Comparison of ENCODE assay signal across 25 mouse cellular contexts in genomic region chr11:73036077-73036476, GRCm38 (mm10). TPM values are rescaled to one million over a fixed set of nuclear protein-coding genes. Genes with fewer than 3 reads are reported as not detected.
DNase-seq lines count a peak whose midpoint lies in the region; ATAC-seq lines count a peak whose summit lies in the region.
"Had no signal": no experiment of that assay in that cellular context is flagged by ENCODE, and none has a peak within 500 bp of the region (broad histone marks: within the 10 kb centered on the region; RNA-seq: fewer than 3 reads in every experiment).

No protein-coding gene starts in this region.

- intact Hi-C loops in gastrocnemius, postnatal 36 days (cut with DNase I), result no loop called here

- ATAC-seq in embryonic facial prominence, embryonic 14.5 days (ENCODE audit: low read depth), result 0 out of 2 replicates have a peak, but pooled peaks have one; percentile 13
- no peak for ATAC-seq in neural tube, embryonic 13.5 days (ENCODE audit: low read depth)
- ATAC-seq in neural tube, embryonic 15.5 days (ENCODE audit: low FRiP score), result no peak
- ATAC-seq: activated CD4-positive, CD25-positive, alpha-beta regulatory T cell, adult 4 months; forebrain, embryonic 14.5 days; forebrain, postnatal 0 days; hindbrain, postnatal 0 days; inflammation-experienced regulatory T-cells, adult 6 months had no signal

- no peaks in the 10 kb centered on the region for H3K27me3 ChIP-seq in embryonic facial prominence, embryonic 14.5 days (replicated peaks; ENCODE audit: control insufficient read depth, insufficient read depth, low read length)
- H3K27me3 ChIP-seq in embryonic facial prominence, embryonic 10.5 days (replicated peaks; ENCODE audit: low read depth, poor library complexity, severe bottlenecking), result peaks cover 11% of the 10 kb centered on the region; the same call in 1 of the 2 replicates
- H3K27me3 ChIP-seq in neural tube, embryonic 13.5 days, result no peaks in the 10 kb centered on the region
- H3K27me3 ChIP-seq in neural tube, embryonic 15.5 days (replicated peaks), result no peaks in the 10 kb centered on the region
- H3K27me3 ChIP-seq: embryonic facial prominence, embryonic 15.5 days had no signal

- H3K4me2 ChIP-seq in embryonic facial prominence, embryonic 14.5 days (ENCODE audit: low read depth, low read length), result no peak overlapping the region
- no peak overlapping the region for H3K4me2 ChIP-seq in neural tube, embryonic 13.5 days
- H3K4me2 ChIP-seq in neural tube, embryonic 15.5 days, result no peak overlapping the region
- H3K4me2 ChIP-seq: embryonic facial prominence, embryonic 15.5 days; heart, embryonic 12.5 days; hindbrain, embryonic 14.5 days had no signal

- H3K9ac ChIP-seq in embryonic facial prominence, embryonic 14.5 days (ENCODE audit: low read depth, low read length), result no peak overlapping the region
- no peak overlapping the region for H3K9ac ChIP-seq in neural tube, embryonic 13.5 days
- no peak overlapping the region for H3K9ac ChIP-seq in neural tube, embryonic 15.5 days (replicated peaks)
- H3K9ac ChIP-seq: embryonic facial prominence, embryonic 15.5 days; forebrain, postnatal 0 days; heart, embryonic 12.5 days; hindbrain, embryonic 14.5 days had no signal

- peaks cover 3% of the 10 kb centered on the region; the same call in 1 of the 2 replicates for H3K4me1 ChIP-seq in embryonic facial prominence, embryonic 14.5 days (ENCODE audit: control insufficient read depth, insufficient read depth, low read length)
- H3K4me1 ChIP-seq in embryonic facial prominence, embryonic 10.5 days, result peaks cover 4% of the 10 kb centered on the region
- peaks cover 26% of the 10 kb centered on the region for H3K4me1 ChIP-seq in neural tube, embryonic 13.5 days (replicated peaks)
- peaks cover 9% of the 10 kb centered on the region for H3K4me1 ChIP-seq in neural tube, embryonic 15.5 days

- no peak overlapping the region for H3K27ac ChIP-seq in embryonic facial prominence, embryonic 14.5 days (replicated peaks; ENCODE audit: low read depth, low read length)
- H3K27ac ChIP-seq in embryonic facial prominence, embryonic 10.5 days (replicated peaks), result no peak overlapping the region
- H3K27ac ChIP-seq in neural tube, embryonic 13.5 days (replicated peaks), result 0 out of 2 replicates have a peak overlapping the region, but pooled peaks have one; percentile 28
- H3K27ac ChIP-seq in neural tube, embryonic 15.5 days (replicated peaks), result no peak overlapping the region
- H3K27ac ChIP-seq: embryonic facial prominence, embryonic 15.5 days; hindbrain, embryonic 14.5 days; hindbrain, postnatal 0 days had no signal

- no peak overlapping the region for H3K4me3 ChIP-seq in embryonic facial prominence, embryonic 14.5 days (ENCODE audit: low read depth, low read length)
- no peak overlapping the region for H3K4me3 ChIP-seq in embryonic facial prominence, embryonic 10.5 days
- no peak overlapping the region for H3K4me3 ChIP-seq in neural tube, embryonic 13.5 days
- no peak overlapping the region for H3K4me3 ChIP-seq in neural tube, embryonic 15.5 days (replicated peaks)
- H3K4me3 ChIP-seq: embryonic facial prominence, embryonic 15.5 days; heart, embryonic 12.5 days had no signal

- DNase-seq in cerebellum, adult 11-12 months, result peak; percentile 7
- no peak for DNase-seq in cerebellum, postnatal 10 days
- no peak for DNase-seq in embryonic facial prominence, embryonic 14.5 days (ENCODE audit: low spot score)
- no peak for DNase-seq in embryonic facial prominence, embryonic 10.5 days (ENCODE audit: low spot score)
- peak; percentile 33 for DNase-seq in gastrocnemius, postnatal 25 days
- DNase-seq in gastrocnemius, postnatal 36 days, result no peak
- DNase-seq: adrenal gland, postnatal 25 days; cerebellum, adult 18-20 months; cerebellum, postnatal 36 days; embryo, embryonic 11 days; forebrain, postnatal 0 days; gastrocnemius, postnatal 14 days; heart, adult 11 months; heart, postnatal 14 days; heart, postnatal 4 days; kidney, adult 18-20 months had no signal

- no peaks in the 10 kb centered on the region for H3K9me3 ChIP-seq in embryonic facial prominence, embryonic 14.5 days (ENCODE audit: control insufficient read depth, low read length)
- H3K9me3 ChIP-seq in embryonic facial prominence, embryonic 10.5 days, result no peaks in the 10 kb centered on the region
- no peaks in the 10 kb centered on the region for H3K9me3 ChIP-seq in neural tube, embryonic 13.5 days
- H3K9me3 ChIP-seq in neural tube, embryonic 15.5 days (replicated peaks), result no peaks in the 10 kb centered on the region
- H3K9me3 ChIP-seq: embryonic facial prominence, embryonic 15.5 days; heart, embryonic 12.5 days had no signal

- H3K36me3 ChIP-seq in embryonic facial prominence, embryonic 14.5 days (ENCODE audit: control insufficient read depth, insufficient read depth, low read length), result peaks cover 6% of the 10 kb centered on the region; the same call in 1 of the 2 replicates
- no peaks in the 10 kb centered on the region for H3K36me3 ChIP-seq in embryonic facial prominence, embryonic 10.5 days (replicated peaks)
- H3K36me3 ChIP-seq in neural tube, embryonic 13.5 days, result peaks cover 41% of the 10 kb centered on the region
- H3K36me3 ChIP-seq in neural tube, embryonic 15.5 days, result peaks cover 54% of the 10 kb centered on the region
- H3K36me3 ChIP-seq: heart, embryonic 12.5 days had no signal

- 86% methylated on average over 7 of the region's 7 CpGs for WGBS in embryonic facial prominence, embryonic 14.5 days
- 82% methylated on average over 7 of the region's 7 CpGs for WGBS in embryonic facial prominence, embryonic 10.5 days
- 80% methylated on average over 7 of the region's 7 CpGs for WGBS in neural tube, embryonic 13.5 days
- WGBS in neural tube, embryonic 15.5 days, result 70% methylated on average over 7 of the region's 7 CpGs

RNA-seq across cellular contexts. Expression of gene Ncbp3, which starts 11.5 kb away (rescaled TPM):
- polyA plus RNA-seq in embryonic facial prominence, embryonic 14.5 days (2014; fragmentation: Nextera tagmentation; extraction: Ambion mirVana), result 9.2 and 9.5 TPM in 2 replicates
- polyA plus RNA-seq in embryonic facial prominence, embryonic 10.5 days (2016; fragmentation: Nextera tagmentation; extraction: Ambion mirVana), result 13.7 and 13.8 TPM in 2 replicates
- 1 to 10 TPM; 2.8 to 3.1 TPM for total RNA-seq in gastrocnemius, postnatal 25 days (2021)
- total RNA-seq in gastrocnemius, postnatal 36 days (2021), result 1 to 10 TPM; 2.6 to 2.9 TPM
- polyA plus RNA-seq in neural tube, embryonic 13.5 days (2015; fragmentation: Nextera tagmentation; extraction: Ambion mirVana), result 11.6 and 14.1 TPM in 2 replicates
- polyA plus RNA-seq in neural tube, embryonic 15.5 days (2015; fragmentation: Nextera tagmentation; extraction: Ambion mirVana), result 9.1 and 10.1 TPM in 2 replicates

RNA-seq across cellular contexts. Expression of gene Camkk1, which starts 17.3 kb away (rescaled TPM):
- 6.0 TPM in 2 replicates for polyA plus RNA-seq in embryonic facial prominence, embryonic 14.5 days (2014; fragmentation: Nextera tagmentation; extraction: Ambion mirVana)
- polyA plus RNA-seq in embryonic facial prominence, embryonic 10.5 days (2016; fragmentation: Nextera tagmentation; extraction: Ambion mirVana), result 5.6 and 6.9 TPM in 2 replicates
- total RNA-seq in gastrocnemius, postnatal 25 days (2021), result 1 to 10 TPM in 1 of 2 experiments, under 1 TPM in 1; 1.00 to 1.2 TPM
- 1 to 10 TPM in 1 of 2 experiments, under 1 TPM in 1; 0.71 to 1.2 TPM for total RNA-seq in gastrocnemius, postnatal 36 days (2021)
- 18.7 and 20.9 TPM in 2 replicates for polyA plus RNA-seq in neural tube, embryonic 13.5 days (2015; fragmentation: Nextera tagmentation; extraction: Ambion mirVana)
- polyA plus RNA-seq in neural tube, embryonic 15.5 days (2015; fragmentation: Nextera tagmentation; extraction: Ambion mirVana), result 30.9 and 34.7 TPM in 2 replicates

RNA-seq across cellular contexts. Expression of gene P2rx1, which starts 37.2 kb away (rescaled TPM):
- 2.3 and 3.0 TPM in 2 replicates for polyA plus RNA-seq in embryonic facial prominence, embryonic 14.5 days (2014; fragmentation: Nextera tagmentation; extraction: Ambion mirVana)
- 0.79 and 1.0 TPM in 2 replicates for polyA plus RNA-seq in embryonic facial prominence, embryonic 10.5 days (2016; fragmentation: Nextera tagmentation; extraction: Ambion mirVana)
- 1 to 10 TPM in 1 of 2 experiments, under 1 TPM in 1; 0.31 to 1.6 TPM for total RNA-seq in gastrocnemius, postnatal 25 days (2021)
- total RNA-seq in gastrocnemius, postnatal 36 days (2021), result under 1 TPM; 0.20 to 0.32 TPM
- 0.38 and 0.96 TPM in 2 replicates for polyA plus RNA-seq in neural tube, embryonic 13.5 days (2015; fragmentation: Nextera tagmentation; extraction: Ambion mirVana)
- 0.47 and 3.3 TPM in 2 replicates for polyA plus RNA-seq in neural tube, embryonic 15.5 days (2015; fragmentation: Nextera tagmentation; extraction: Ambion mirVana)
- polyA plus RNA-seq: inflammation-experienced regulatory T-cells, adult 6 months had no signal

RNA-seq across cellular contexts. Expression of gene Itgae, which starts 54.3 kb away (rescaled TPM):
- 0.20 and 0.21 TPM in 2 replicates for polyA plus RNA-seq in embryonic facial prominence, embryonic 14.5 days (2014; fragmentation: Nextera tagmentation; extraction: Ambion mirVana)
- 0.45 and 0.52 TPM in 2 replicates for polyA plus RNA-seq in embryonic facial prominence, embryonic 10.5 days (2016; fragmentation: Nextera tagmentation; extraction: Ambion mirVana)
- total RNA-seq in gastrocnemius, postnatal 25 days (2021), result under 1 TPM; 0.11 to 0.15 TPM
- under 1 TPM; 0.07 to 0.13 TPM for total RNA-seq in gastrocnemius, postnatal 36 days (2021)
- polyA plus RNA-seq in neural tube, embryonic 13.5 days (2015; fragmentation: Nextera tagmentation; extraction: Ambion mirVana), result 0.14 and 0.17 TPM in 2 replicates
- polyA plus RNA-seq in neural tube, embryonic 15.5 days (2015; fragmentation: Nextera tagmentation; extraction: Ambion mirVana), result 0.19 and 2.7 TPM in 2 replicates

Comparison
In these comparisons a context has a peak if more than half of its experiments do, and no peak if none do; other contexts are left out.
1. DNase-seq: peak in cerebellum, adult 11-12 months (single experiment) and gastrocnemius, postnatal 25 days (single experiment); none in cerebellum, postnatal 10 days (0 of 2), embryonic facial prominence, embryonic 14.5 days (single experiment), embryonic facial prominence, embryonic 10.5 days (single experiment) and gastrocnemius, postnatal 36 days (0 of 2).